Mouse (Mus musculus) gastrocnemius, adult 8-10 months (tissue): ENCODE results near the gene Slc30a6. TPM values are rescaled to one million over a fixed set of nuclear protein-coding genes. Genes with fewer than 3 reads are reported as not detected.
A peak's percentile ranks its signal among the peaks of the same experiment; 100 is the strongest.

ENCODE experiments used
- DNase-seq, 2 experiments: peaks; one replicate each; pipeline ENCODE4 v3.0.0; 2022; ENCODE audit warnings: low spot score in 2 of 2
- total RNA-seq, 4 experiments: library from RNA; stranded (reverse); gene quantifications; 2 replicates each; pipeline ENCODE4 v1.2.4; 2022

Slc30a6 gene
- total RNA-seq: 1 to 10 TPM; 4.3 to 7.2 (median 6.2) TPM

DNA sequence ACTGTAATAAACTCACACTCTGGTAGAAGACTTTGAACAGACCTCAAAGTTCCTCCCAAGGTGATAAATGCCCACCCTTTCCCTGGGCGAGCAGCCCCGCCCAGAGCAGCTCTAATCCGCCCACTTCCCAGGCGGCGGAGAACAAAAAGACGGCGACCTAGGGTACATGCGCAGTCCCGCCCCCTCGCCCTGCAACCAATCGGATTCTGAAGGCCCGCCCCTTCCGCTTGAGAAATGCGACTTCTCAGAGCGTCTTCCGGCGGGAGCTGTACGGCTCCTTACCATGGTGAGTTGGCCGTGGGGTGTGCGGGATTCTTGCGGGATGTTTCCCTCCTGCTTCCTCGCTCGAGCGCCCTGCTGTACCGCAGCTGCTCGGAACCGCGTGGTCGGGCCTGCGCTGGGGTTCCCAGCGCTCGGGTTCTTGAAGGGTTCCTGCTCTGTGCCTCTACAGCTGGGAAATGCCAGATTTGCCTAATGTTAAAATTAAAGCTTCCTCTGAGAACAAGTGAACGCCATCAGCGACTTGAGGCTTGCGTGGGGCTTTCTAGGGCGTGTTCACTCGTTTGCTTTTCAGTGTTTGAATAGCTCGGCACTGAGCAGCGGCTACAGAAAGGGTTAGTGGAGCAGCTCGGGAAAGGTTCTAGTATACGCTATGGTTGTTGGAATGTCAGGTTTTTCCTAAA, at the start of gene Slc30a6:
TSS of gene Slc30a6 (plus strand) at position 226 of the 683 bp plus-strand sequence.
- peak; percentile 95 to 96 for DNase-seq

DNA sequence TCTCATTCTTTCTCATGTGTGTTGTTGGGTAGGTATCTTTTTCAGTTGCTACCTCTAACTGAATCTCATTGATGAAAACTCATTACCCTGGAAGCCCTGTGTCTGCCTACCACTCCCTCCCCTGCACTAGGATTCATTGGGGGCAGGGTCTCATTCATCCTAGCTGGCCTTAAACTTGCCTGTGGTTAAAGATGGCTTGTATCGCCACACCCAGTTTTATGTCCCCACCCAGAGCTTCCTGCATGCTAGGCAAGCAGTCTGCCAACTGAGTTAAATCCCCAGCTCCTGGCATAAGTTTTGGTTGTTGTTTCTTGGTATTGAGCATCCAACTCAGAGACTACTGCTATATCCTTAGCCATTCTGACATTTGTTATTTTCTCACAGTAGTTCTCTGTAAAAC, 31.8 kb upstream of the Slc30a6 start:
- no peak for DNase-seq

- no peak for DNase-seq
Observed at GRCm38 (mm10) chr17:74376916-74377315, 18.5 kb upstream of the Slc30a6 start.

GRCm38 (mm10) chr17:74386657-74387056, 8.8 kb upstream of the Slc30a6 start:
- DNase-seq: no peak

DNA sequence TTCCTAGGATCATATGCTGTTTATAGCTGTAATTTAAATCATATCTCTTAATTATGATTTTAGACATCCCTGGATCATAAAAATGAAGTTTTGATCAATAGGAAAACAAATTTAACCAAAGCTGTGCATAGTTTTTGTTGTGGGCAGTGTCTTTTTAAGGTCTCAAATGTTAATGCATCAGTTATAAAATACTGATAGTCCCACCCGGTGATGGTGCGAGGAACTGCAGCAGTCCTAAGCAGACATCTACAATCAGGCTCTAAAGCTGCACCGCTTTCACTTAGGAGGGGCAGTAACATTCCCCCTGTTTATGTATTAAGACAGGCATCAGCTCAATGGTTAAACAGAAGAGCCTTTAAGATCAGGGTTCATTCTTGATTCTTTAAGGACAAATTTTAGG, 5.6 kb upstream of the Slc30a6 start:
- no peak for DNase-seq

- DNase-seq: no peak
Observed at GRCm38 (mm10) chr17:74394381-74394780, 1.0 kb upstream of the Slc30a6 start.

- DNase-seq: no peak
Observed at GRCm38 (mm10) chr17:74394855-74395254, 553 bp upstream of the Slc30a6 start.

DNA sequence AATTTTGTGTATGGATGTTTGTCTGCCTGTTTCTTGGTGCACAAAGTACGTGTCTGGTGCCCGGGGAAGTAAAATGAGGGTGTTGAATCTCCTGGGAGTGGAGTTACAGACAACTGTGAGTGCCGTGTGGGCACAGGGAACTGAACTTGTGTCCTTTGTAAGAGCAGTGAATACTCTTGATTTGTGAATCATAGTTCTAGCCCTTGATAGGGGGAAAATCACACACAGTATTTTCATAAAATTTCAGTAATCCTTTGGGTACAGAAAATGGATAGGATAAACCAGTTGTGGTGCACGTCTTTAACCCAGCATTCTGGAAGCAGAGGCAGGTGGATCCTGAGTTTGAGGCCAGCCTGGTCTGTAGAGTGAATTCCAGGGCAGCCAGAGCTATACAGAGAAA, 1.4 kb downstream of the Slc30a6 start:
- DNase-seq: no peak

DNA sequence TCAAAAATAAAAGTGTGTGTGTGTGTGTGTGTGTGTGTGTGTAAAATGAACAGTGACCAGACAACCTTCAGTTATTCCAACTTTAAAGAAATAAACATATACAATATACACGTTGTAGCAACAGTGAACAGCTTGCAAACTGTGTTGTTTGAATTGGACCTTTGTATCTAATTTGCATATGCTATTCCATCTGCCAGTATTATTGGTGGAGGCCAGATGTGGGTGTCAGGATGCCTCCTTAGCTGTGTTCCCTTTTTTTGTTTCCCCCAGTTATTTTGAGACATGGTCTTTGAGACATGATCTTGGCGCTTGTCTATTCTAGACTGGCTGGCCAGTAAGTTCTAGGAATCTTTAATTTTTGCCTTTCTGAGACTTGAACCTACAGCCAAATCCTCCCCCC, 1.8 kb downstream of the Slc30a6 start:
- no peak for DNase-seq

DNA sequence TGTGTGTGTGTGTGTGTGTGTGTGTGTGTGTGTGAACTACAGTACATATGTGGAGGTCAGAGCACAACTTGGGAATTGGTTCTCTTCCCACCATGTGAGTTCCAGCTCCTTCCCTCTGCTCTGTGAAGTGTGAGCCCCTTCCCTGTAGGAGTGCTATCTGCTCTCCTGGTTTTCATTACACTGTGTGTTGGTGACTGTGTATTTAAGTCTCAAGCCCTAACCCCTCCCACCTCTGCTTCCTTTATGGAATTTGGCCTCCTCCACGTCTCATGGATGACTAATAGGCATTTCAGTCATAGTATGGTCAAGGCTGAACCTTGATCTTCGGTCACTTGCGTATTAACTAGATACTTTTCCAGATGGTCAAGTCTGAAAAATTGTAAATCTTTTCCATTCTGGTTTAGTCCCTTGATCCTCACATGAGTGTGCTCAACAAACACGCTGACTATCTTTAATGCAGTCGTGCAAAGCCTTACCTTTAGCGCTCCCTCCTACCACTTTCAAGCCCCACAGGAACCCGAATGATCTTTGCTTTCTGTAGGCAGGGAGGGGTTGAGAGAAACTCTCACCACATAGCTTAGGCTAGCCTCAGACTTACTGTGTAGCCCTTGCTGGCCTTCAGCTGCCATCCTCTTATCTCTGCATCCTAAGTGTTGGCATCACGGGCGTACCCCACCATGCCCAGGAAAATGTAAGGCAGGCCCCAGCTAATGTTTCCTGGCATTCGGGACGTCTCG, 7.2 kb downstream of the Slc30a6 start:
- no peak for DNase-seq

GRCm38 (mm10) chr17:74406487-74406886, 11.1 kb downstream of the Slc30a6 start:
- no peak for DNase-seq

- DNase-seq: no peak
Observed at GRCm38 (mm10) chr17:74409722-74410121, 14.3 kb downstream of the Slc30a6 start.

DNA sequence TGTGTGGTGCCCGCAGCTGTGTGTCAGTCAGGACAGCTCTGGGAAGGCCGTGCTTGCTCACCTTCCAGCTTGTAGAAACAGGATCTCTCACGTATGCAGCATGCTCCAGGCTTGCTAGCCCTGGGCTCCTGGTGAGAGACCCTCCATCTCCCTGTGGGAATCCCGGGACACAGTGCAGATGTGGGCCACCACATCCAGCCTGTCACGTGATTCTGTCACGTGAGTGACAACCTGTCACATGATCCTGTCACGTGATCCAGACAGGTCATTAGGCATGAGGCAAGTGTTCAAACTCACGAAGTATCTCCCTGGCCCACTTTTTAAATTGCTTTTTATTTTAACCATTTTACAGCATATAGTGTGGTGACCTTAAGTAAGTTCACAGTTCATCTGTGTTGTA, 17.9 kb downstream of the Slc30a6 start:
- DNase-seq: no peak

DNA sequence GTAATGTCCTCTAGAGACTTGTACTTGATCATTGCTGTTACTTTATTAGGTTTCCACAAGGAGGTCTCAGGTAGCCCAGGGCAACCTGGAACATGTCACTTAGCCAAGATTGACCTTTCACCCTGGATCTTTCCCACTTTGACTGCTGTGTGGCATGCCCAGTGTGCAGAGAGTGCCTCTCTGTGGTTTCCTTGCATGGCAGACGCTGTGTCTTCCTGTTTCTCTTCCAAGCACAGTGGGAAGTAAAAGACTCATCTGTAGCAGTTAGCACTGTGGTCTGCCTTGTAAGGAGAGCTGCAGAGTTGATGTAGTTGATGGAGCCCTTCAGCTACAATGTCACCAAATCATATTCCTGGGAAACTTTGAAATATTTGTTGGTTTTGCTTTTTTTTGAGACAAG, 19.3 kb downstream of the Slc30a6 start:
- DNase-seq: no peak

DNA sequence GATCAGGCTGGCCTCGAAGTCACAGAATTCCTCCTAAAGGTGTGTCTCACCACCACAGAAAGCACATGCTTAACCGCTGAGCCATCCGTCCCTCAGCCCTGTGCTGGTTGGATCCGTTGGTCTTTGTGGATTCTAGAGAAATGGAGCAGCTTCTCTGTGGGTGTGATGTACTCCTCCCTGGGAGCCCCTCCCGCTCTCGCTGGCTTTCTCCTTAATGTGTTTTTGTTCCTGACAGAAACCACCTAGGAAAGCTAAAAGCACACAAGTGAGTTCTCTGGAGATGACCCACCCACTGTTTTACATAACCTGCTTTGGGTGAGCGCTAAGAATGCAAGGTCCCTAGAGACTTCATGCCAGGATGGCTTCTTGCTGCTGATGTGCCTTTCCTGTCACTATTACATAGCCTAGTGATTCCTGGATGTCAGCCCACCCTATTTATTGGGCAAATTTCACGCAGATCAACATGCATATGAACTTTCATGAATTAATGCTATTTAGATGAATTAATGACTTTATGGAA, 21.5 kb downstream of the Slc30a6 start:
- DNase-seq: no peak

DNA sequence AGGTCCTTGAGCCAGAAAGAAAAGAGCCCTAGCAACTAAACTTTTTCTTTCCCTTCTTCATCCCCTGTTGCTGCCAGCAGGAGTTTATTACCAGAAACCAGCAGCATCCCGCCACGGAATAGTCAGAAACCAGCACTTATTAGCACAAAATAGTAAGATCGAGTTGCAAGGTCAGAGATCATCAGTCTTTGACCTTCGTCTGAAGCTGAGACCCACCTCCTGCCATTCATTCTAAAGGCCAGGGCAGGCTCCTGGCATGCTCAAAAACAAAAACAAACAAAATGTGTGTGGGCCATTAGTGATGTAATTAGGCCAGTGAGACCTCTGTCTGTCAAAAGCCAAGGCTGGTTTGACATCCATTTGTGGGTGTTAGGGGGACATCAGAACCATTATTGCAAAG, 22.8 kb downstream of the Slc30a6 start:
- no peak for DNase-seq

- peak in 1 of 2 experiments; percentile 6 for DNase-seq
Observed at GRCm38 (mm10) chr17:74420656-74421055, 25.2 kb downstream of the Slc30a6 start.

- no peak for DNase-seq
Observed at GRCm38 (mm10) chr17:74424401-74425005, 29.1 kb downstream of the Slc30a6 start.

DNA sequence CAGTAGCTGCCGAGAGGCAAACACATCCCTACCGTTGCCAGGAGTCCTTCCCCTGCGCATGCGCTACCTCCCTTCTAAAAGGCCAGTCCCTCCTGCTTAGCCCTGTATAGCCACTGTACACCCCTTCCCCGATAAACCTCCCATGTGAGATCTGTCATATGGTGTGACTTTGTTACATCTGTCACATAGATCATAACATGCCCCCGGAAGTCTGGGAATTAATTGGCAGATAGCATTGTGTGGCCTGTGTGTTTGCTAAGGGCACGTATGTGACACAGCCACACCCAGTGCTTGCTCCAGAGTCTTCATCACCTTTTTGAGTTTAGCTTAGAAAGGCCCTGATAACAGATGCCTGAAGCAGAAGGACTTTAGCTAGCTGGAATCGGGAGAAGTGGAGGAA, 34.7 kb downstream of the Slc30a6 start:
- DNase-seq: no peak

- DNase-seq: no peak
Observed at GRCm38 (mm10) chr17:74431481-74431880, 36.1 kb downstream of the Slc30a6 start.

DNA sequence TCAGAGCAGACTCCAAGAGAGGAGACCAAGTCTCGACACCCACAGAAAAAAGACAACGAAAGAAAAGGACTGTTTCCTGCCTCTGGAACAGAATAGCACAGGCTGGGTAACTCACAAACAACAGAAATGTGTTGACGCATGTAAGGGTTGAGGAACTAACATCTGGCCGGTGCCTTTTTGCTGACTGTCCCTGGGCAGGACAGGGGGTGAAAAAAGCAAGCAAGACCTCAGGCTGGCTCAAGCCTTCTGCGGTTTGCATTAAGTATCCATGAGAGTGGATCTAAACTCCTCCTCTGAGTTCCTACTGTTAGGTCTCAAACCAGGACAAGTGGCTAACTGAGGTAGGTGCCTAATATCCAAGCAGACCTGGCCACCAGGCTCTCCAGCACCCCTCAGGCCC, 37.2 kb downstream of the Slc30a6 start:
- no peak for DNase-seq

DNA sequence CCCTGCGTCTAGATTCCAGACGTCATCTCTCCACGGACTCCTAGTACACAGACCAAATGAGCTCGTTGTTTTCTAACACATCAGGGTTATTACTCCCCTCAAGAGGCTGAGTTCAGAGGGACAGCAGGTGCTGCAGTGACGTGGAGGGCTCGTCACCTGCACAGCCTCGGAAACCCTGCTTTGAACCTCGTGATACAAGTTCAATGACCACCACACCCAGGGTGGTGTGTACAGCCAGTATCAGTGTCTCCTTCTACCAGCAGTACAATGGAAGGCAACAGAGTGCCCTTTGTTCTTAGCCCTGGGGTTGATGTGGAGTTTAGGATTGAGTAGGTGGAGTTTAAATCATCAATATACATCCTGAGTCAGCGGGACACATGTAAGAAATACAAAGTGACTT, 42.4 kb downstream of the Slc30a6 start:
- no peak for DNase-seq
